Mouse (Mus musculus): ENCODE results near the gene Pck1. TPM values are rescaled to one million over a fixed set of nuclear protein-coding genes. Genes with fewer than 3 reads are reported as not detected.

Pck1 gene
- polyA plus RNA-seq (2017; shearing (Covaris generic)): not detected

DNA sequence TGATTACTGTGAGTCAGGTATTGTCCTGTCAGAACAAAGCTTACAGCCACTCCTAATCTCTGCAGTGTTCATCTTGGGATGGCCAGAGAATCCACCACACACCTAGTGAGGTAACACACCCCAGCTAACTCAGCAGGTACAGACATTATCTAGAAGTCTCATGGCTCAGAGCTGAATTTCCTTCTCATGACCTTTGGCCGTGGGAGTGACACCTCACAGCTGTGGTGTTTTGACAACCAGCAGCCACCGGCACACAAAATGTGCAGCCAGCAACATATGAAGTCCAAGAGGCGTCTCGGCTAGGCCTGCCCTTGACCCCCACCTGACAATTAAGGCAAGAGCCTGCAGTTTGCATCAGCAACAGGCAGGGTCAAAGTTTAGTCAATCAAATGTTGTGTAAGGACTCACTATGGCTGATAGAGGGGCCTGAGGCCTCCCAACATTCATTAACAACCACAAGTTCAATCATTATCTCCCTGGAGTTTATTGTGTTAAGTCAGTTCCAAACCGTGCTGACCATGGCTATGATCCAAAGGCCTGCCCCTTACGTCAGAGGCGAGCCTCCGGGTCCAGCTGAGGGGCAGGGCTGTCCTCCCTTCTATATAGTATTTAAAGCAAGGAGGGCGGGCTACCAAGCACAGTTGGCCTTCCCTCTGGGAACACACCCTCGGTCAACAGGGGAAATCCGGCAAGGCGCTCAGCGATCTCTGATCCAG lies at the start of gene Pck1:
Pck1 (plus strand) TSS at position 613 of the 716 bp plus-strand sequence.

GRCm38 (mm10) chr2:173119023-173119944 lies 33.6 kb upstream of the Pck1 start, which contains the start of gene Ctcfl:
Gene Ctcfl, minus strand, starts transcription at chr2:173119525.

Other genes starting within 250 kb of the Pck1 start
- gene Bmp7, start 212.7 kb upstream of the Pck1 start, polyA plus RNA-seq (2017; shearing (Covaris generic)): 17.8 TPM
- gene Spo11, start 175.3 kb upstream of the Pck1 start, polyA plus RNA-seq (2017; shearing (Covaris generic)): 5.6 TPM
- 67.4 TPM for gene Rae1, start 152.9 kb upstream of the Pck1 start, polyA plus RNA-seq (2017; shearing (Covaris generic))
- 33.7 TPM for gene Rbm38, start 132.6 kb upstream of the Pck1 start, polyA plus RNA-seq (2017; shearing (Covaris generic))
- gene Ctcfl, start 33.5 kb upstream of the Pck1 start, polyA plus RNA-seq (2017; shearing (Covaris generic)): not detected
- gene Zbp1, start 65.9 kb downstream of the Pck1 start, polyA plus RNA-seq (2017; shearing (Covaris generic)): 179 TPM
- 3.2 TPM for gene Pmepa1, start 123.5 kb downstream of the Pck1 start, polyA plus RNA-seq (2017; shearing (Covaris generic))

All from inflammation-experienced regulatory T-cells, adult 16 weeks (primary cell).